Mouse (Mus musculus): Measurements from ENCODE around the gene Ccser1.

Gene Ccser1

GRCm38 (mm10) chr6:61703003-61703402 lies 522.9 kb downstream of the Ccser1 start:
- no peak for DNase-seq (ENCODE audit: low spot score)

GRCm38 (mm10) chr6:61721220-61721619 lies 541.1 kb downstream of the Ccser1 start:
- DNase-seq (ENCODE audit: low spot score): no peak

- DNase-seq (ENCODE audit: low spot score): no peak
Measured at GRCm38 (mm10) chr6:61729065-61729464, 548.9 kb downstream of the Ccser1 start.

DNA sequence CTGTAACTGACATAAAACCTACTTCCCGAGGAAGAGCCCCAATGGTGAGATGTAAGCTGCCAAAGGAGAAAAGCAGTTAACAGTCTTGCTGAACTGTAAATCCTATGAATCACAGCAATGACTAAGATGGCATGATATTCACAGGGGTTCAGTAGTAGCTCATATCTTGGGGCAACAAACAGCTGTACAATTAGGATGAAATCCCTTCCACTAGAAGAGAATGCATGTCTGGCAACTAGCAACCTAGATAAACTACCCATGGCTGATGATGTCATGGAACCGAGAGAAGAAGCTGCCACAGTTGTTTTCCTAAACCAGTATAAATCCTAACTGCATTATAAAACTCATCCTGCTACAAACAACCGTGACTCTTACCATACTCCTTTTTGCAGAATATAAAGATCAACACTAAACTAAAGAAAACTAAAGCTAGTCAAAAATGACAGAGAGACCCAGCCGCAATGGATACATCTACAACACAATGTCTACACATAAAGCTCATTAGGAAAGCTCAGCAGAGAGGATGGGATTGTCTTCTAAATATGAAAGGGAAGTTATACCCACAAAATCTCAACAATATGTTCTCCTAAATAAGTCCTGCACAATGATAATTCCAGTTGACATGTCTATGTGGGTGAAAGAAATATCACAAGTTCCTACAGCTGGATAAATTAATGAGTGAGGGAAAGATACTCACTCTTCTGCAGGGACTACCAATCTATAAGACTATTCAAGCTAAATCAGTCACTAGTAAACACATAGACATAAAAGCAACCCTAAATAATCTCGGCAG lies 550.2 kb downstream of the Ccser1 start:
- no peak for DNase-seq (ENCODE audit: low spot score)

DNA sequence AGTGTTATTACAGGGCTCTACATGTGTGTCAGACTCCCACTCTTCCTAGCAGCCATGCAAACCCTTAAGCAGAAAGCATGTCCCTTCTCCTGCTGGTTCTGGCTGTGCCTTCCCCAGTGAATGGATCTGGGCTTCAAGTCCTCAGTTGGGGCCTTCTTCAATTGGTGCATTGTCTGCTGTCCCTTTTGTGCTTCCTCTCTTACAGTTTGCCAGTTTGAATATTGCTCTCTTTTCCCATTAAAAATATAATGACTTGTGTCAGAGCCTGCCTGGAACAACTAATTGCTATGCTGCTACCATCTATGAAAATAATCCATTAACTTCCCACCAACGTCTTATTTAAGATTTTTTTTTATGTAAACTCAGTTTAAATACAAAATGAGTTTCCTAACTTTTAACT lies 566.2 kb downstream of the Ccser1 start:
- no peak for DNase-seq (ENCODE audit: low spot score)

DNA sequence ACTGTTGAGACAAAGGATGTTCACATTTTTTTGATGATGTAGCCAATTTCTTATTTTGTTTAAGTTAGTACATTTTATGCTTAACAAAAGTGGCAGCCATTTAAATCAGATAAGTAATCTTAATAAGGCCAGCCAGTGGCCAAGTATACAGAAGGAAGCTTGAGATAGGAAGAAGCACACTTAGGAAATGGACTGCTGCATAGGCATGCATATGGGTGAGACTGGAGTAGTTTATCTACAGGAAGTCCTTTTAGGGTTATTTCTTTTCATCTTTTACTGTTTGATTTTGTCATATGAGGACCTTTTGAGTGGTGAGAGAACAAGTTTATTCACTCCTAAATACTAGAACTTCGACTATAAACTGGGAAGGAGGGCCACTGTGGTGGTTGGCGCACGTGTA lies 582.0 kb downstream of the Ccser1 start:
- no peak for DNase-seq (ENCODE audit: low spot score)

- no peak for DNase-seq (ENCODE audit: low spot score)
Measured at GRCm38 (mm10) chr6:61763379-61763778, 583.3 kb downstream of the Ccser1 start.

GRCm38 (mm10) chr6:61765801-61766200 lies 585.7 kb downstream of the Ccser1 start:
- DNase-seq (ENCODE audit: low spot score): no peak

GRCm38 (mm10) chr6:61767151-61767550 lies 587.0 kb downstream of the Ccser1 start:
- DNase-seq (ENCODE audit: low spot score): no peak

DNA sequence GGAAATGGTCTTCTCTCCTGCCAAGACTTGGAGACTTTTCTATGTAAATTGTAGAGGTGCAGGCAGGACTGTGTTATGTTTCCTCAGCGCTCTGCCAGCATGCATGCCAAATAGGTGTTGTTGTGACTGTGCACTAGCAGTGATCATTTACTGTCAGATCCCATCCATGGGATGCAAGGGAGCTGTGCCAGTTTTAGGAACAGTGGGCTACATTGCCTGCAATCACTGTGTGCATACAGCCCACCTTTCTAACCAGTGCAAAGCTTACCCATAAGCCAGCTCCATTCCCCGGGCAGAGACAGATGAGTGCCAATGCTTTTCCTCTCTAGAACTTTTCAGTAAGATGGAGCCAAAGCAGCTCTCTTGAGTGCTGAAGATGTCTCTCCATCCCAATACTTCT lies 606.6 kb downstream of the Ccser1 start:
- no peak for DNase-seq (ENCODE audit: low spot score)

DNA sequence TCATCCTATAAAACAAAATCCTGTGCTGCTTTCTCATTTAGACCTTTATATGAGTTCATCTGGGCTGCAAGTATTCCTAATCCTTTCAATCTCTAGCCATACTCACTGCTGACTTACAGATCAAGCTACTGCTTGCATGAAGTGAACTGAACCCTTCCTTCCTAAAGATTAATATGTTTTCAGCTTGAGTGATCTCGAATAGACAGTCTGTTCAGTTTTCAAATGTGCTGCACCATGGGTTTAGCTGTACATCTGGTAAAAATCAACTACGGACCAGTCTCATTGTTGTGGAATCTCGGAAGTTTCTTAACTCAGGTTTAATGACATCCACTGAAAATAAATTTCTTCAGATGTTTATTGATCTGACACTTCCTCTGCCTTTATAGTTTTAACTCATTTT lies 620.8 kb downstream of the Ccser1 start:
- no peak for DNase-seq (ENCODE audit: low spot score)

GRCm38 (mm10) chr6:61805481-61805880 lies 625.4 kb downstream of the Ccser1 start:
- no peak for DNase-seq (ENCODE audit: low spot score)

- DNase-seq (ENCODE audit: low spot score): no peak
Measured at GRCm38 (mm10) chr6:61817716-61818115, 637.6 kb downstream of the Ccser1 start.

DNA sequence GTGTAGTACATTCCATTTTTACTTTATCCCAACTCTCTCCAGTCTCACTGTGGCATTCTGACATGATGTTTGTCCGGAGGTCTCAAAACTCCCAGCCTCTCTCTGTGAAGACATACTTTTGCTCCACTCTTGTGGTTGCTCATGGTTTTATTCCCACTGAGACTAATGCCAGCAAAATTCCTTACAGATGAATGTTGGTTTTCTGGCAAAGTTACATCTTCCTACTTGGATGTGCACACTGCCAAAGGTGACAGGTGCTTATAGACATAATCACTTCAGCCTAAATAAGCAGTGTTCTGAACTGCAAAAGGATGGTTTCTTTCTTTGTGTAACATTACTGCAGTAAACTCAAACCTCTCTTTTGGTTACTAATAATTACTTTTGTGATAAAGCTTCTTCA lies 696.2 kb downstream of the Ccser1 start:
- DNase-seq (ENCODE audit: low spot score): no peak

DNA sequence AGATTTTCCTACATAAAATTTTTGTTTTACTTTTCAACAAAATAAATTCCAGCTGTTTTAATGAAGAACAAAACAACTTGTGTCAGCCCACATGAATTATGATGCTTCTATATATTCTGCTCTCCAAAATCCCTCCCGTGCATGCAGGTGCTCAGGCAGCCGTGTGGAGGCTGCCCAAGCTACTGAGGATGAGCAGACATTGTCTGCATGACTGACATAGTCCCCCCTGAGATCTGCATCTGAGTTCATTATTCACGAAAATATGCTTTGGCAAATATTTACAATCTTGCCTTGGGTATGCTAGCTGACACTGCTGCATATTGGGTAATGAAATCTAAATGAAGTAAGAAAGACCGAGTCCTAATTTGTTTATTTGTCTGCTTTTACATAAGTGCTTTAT lies 718.1 kb downstream of the Ccser1 start:
- no peak for DNase-seq (ENCODE audit: low spot score)

DNA sequence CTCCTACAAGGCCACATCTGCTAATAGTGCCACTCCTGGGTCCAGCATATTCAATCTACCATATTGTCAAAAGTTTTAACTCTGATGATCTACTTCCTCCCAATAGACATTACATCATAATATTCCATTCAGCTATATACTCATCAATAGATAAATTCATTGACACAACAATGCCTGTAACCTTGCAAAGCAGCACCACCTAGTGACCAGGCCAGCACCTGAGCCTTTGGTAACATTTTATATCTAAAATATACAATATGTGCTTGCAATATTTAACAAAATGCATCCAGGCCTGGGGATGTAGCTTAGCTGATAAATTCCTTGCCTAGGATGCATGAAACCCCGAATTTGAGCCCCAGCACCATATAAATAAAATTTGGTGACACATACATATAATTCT lies 722.6 kb downstream of the Ccser1 start:
- no peak for DNase-seq (ENCODE audit: low spot score)

DNA sequence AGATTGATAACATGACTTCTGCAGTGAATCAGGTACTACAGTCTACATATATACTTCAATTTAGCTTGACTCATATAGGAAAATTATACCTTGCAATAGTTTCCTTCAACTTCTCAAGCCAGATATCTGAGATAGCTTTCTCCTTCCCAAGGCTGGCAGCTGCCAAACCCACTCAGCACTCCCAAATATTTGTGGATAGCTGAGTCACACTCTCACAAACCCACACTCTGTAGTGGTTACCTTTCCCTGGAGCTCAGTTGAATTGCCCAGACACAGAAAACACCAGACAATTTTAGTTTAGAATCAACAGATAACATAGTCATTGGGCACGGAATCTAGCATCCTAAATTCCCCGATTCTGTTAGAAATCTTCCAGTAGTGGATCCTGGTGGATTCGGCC lies 732.8 kb downstream of the Ccser1 start:
- DNase-seq (ENCODE audit: low spot score): no peak

- DNase-seq (ENCODE audit: low spot score): no peak
Measured at GRCm38 (mm10) chr6:61931622-61932021, 751.5 kb downstream of the Ccser1 start.

DNA sequence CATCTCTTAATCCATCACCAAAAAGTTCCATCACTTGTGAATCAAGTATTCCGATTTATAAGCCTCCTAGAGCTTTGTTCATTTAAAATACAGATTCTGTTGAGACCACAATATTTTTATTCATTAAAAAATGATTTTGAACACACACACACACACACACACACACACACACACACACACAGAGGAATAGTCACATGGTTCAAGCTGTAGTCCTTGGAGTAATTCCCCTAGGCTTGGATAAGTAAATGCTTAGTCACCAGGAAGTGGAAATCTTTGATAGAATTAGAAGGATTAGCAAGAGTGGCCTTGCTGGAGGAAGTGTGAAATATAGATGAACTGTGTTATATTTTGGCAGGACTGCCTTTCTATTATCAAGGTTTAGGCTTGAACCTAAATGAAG lies 756.5 kb downstream of the Ccser1 start:
- DNase-seq (ENCODE audit: low spot score): no peak

GRCm38 (mm10) chr6:61939236-61939635 lies 759.1 kb downstream of the Ccser1 start:
- DNase-seq (ENCODE audit: low spot score): no peak

- DNase-seq (ENCODE audit: low spot score): no peak
Measured at GRCm38 (mm10) chr6:61953703-61954102, 773.6 kb downstream of the Ccser1 start.

DNA sequence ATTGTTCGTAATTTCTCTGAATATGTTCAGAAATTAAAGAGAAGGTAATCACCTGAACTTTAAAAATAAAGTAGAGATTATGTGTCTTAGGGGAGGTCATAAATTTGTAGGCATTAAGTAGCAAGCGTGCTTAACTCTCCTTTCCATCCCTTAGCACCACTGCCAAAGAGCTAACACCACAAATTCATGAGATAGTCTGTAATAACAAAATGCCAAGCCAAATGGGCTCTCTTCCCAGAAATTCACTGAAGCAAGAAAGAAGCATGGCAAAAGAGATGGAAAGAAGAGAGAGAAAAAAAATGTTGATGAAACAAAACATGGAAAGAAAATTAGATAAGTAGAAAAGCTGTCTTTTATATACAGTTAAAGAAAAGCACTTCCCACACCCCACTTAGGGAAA lies 796.8 kb downstream of the Ccser1 start:
- DNase-seq (ENCODE audit: low spot score): no peak

DNA sequence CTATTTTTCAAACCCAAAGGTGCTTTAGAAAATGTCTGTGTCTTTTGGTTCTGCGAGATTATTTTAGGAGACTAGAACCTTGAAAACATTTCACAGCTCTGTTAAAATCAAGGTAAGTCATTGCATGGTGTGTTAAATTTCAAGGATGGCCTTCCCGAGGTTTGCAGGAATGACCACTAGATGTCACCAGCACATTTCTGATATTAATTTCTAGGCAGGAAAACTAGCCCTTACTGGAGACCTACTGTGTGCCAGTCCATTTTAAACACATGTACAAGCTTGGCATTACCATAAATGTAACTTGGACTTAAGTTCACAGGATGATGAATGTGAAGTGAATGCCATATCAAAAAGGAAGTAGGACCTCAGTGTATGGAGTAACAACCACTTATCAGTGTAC lies 798.3 kb downstream of the Ccser1 start:
- no peak for DNase-seq (ENCODE audit: low spot score)

GRCm38 (mm10) chr6:62014374-62014773 lies 834.2 kb downstream of the Ccser1 start:
- no peak for DNase-seq (ENCODE audit: low spot score)

Measured in testis, postnatal 14 days (tissue).